Mouse (Mus musculus) heart, postnatal 0 days (tissue): Measurements from ENCODE around the gene Hes7.

ENCODE experiments used
- CTCF ChIP-seq: IDR thresholded peaks from 2 replicates; pipeline ENCODE4 v1.5.1; 2016; ENCODE audit warnings: antibody characterized with exemption, control low read depth, low read depth
- EP300 ChIP-seq: IDR thresholded peaks from 2 replicates; pipeline ENCODE4 v1.6.1; 2016; ENCODE audit warnings: antibody characterized with exemption, low read depth

DNA sequence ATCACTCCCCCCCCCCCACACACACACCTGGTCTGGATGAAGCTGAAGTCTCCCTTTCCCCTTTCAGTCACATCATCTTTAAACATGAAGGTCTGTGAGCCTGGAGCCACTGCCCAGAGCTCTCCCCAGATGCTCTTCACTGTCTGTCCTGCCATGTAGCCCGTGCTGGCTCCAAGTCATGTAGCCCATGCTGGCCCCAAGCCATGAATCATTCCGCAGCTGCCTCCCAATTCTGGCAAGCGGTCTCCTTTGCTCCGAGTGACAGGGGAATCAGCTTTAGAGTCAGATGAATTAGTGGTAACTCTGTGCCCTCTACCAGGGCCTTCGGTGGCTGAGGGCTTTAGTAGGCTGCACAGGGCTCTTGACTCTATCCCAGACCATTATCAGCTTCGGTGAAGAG is 29.5 kb downstream of the Hes7 start:
- no peak for TF ChIP-seq CTCF
- no peak for TF ChIP-seq EP300
